Mouse (Mus musculus): Measurements from ENCODE around the gene Kdr. TPM values are rescaled to one million over a fixed set of nuclear protein-coding genes. Genes with fewer than 3 reads are reported as not detected.

Gene Kdr
- total and polyA plus RNA-seq, 2 experiments from 2014 or later: 12.6 to 23.4 TPM

GRCm38 (mm10) chr5:75961741-75962469, 16.4 kb downstream of the Kdr start:
- no peaks in the 10 kb centered on the region for H3K36me3 ChIP-seq (ENCODE audit: insufficient read depth)
- WGBS: 86% methylated on average over 19 of the region's 19 CpGs

GRCm38 (mm10) chr5:75959809-75960208, 18.4 kb downstream of the Kdr start:
- no peak for DNase-seq
- TF ChIP-seq CTCF (IDR thresholded peaks at IDR 0.05; ENCODE audit: low read depth): no peak
- H3K27ac ChIP-seq (ENCODE audit: low read depth, low read length): no peak overlapping the region
- no peak overlapping the region for H3K4me3 ChIP-seq (ENCODE audit: low read depth, low read length)
- WGBS: 88% methylated on average over 3 of the region's 3 CpGs
- no peaks in the 10 kb centered on the region for H3K4me1 ChIP-seq (ENCODE audit: insufficient read depth)
- no peaks in the 10 kb centered on the region for H3K9me3 ChIP-seq (ENCODE audit: low read length)
- no peak overlapping the region for H3K9ac ChIP-seq
- no peaks in the 10 kb centered on the region for H3K36me3 ChIP-seq (ENCODE audit: insufficient read depth)
- H3K27me3 ChIP-seq (ENCODE audit: insufficient read depth, low read length): no peaks in the 10 kb centered on the region
- no peak overlapping the region for H3K4me2 ChIP-seq (ENCODE audit: low read depth)
- no peak for ATAC-seq

More at GRCm38 (mm10) chr5:75961741-75962469, 16.4 kb downstream of the Kdr start:
- Histone ChIP-seq H3K27me3 (ENCODE audit: insufficient read depth, low read length) (no peaks in the 10 kb centered on the region), H3K9ac (no peak overlapping the region), H3K4me1 (ENCODE audit: insufficient read depth) (no peaks in the 10 kb centered on the region), H3K27ac (ENCODE audit: low read depth, low read length) (no peak overlapping the region), H3K4me2 (ENCODE audit: low read depth) (no peak overlapping the region), H3K4me3 (ENCODE audit: low read depth, low read length) (no peak overlapping the region), H3K9me3 (ENCODE audit: low read length) (no peaks in the 10 kb centered on the region)
- ATAC-seq (no peak), DNase-seq (no peak)
- no peak for TF ChIP-seq CTCF (IDR thresholded peaks at IDR 0.05; ENCODE audit: low read depth)

DNA sequence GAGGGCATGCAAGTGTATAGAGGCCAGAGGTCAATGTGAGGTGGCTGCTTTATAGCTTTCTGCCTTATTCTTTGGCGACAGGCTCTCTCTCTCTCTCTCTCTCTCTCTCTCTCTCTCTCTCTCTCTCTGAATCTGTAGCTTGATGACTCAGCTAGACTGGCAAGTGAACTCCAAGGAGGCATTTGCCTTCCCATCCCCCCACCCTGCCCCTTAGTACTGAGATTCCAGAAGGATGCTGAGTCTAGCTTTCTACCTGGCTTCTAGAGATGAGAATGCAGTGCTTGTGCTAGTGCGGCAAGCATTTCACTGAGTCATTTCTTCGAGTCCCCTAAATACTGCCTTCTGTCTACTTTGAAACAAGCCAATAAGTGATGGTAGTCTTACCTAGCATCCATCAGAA, 21.7 kb downstream of the Kdr start:
- ATAC-seq (no peak), DNase-seq (no peak)
- Histone ChIP-seq H3K9me3 (ENCODE audit: low read length) (no peaks in the 10 kb centered on the region), H3K4me2 (ENCODE audit: low read depth) (no peak overlapping the region), H3K36me3 (ENCODE audit: insufficient read depth) (no peaks in the 10 kb centered on the region), H3K4me1 (ENCODE audit: insufficient read depth) (no peaks in the 10 kb centered on the region), H3K27me3 (ENCODE audit: insufficient read depth, low read length) (no peaks in the 10 kb centered on the region), H3K9ac (no peak overlapping the region), H3K4me3 (ENCODE audit: low read depth, low read length) (no peak overlapping the region), H3K27ac (ENCODE audit: low read depth, low read length) (no peak overlapping the region)
- WGBS: 81% methylated on average over 3 of the region's 3 CpGs
- TF ChIP-seq CTCF (IDR thresholded peaks at IDR 0.05; ENCODE audit: low read depth): no peak

GRCm38 (mm10) chr5:75955876-75956275, 22.4 kb downstream of the Kdr start:
- no peaks in the 10 kb centered on the region for H3K27me3 ChIP-seq (ENCODE audit: insufficient read depth, low read length)
- no peaks in the 10 kb centered on the region for H3K4me1 ChIP-seq (ENCODE audit: insufficient read depth)
- H3K4me2 ChIP-seq (ENCODE audit: low read depth): no peak overlapping the region
- no peak overlapping the region for H3K27ac ChIP-seq (ENCODE audit: low read depth, low read length)
- H3K4me3 ChIP-seq (ENCODE audit: low read depth, low read length): no peak overlapping the region
- TF ChIP-seq CTCF (IDR thresholded peaks at IDR 0.05; ENCODE audit: low read depth): no peak
- WGBS: 93% methylated on average over 9 of the region's 9 CpGs
- H3K9ac ChIP-seq: no peak overlapping the region
- ATAC-seq: no peak
- no peaks in the 10 kb centered on the region for H3K36me3 ChIP-seq (ENCODE audit: insufficient read depth)
- H3K9me3 ChIP-seq (ENCODE audit: low read length): no peaks in the 10 kb centered on the region
- DNase-seq: no peak

DNA sequence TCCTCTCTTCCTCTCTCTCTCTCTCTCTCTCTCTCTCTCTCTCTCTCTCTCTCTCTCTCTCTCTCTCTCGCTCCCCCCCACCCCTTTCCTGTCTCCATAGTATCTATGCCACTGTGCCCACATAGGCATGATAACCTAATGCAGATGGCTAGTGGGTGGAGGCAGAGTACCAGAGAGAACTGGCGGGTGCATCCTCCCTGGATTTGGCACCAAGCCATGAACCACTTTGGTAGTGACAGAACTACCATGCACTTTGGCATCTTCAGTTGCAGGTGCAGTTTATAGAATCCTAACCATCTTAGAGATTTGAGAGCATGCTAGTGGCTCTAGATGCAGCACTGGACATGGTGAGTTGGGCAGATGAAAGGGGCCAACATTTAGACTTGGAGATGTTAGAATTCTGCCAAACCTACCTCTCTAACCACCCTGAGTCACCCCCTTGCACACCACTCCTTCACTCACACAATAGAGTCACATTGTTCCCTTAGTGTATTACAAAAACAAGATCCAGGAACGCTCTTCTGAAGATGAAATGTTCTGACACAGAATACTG, 23.4 kb downstream of the Kdr start:
- TF ChIP-seq CTCF (IDR thresholded peaks at IDR 0.05; ENCODE audit: low read depth): no peak
- no peaks in the 10 kb centered on the region for H3K4me1 ChIP-seq (ENCODE audit: insufficient read depth)
- H3K9me3 ChIP-seq (ENCODE audit: low read length): no peaks in the 10 kb centered on the region
- ATAC-seq (no peak), DNase-seq (no peak)
- no peaks in the 10 kb centered on the region for H3K36me3 ChIP-seq (ENCODE audit: insufficient read depth)
- no peaks in the 10 kb centered on the region for H3K27me3 ChIP-seq (ENCODE audit: insufficient read depth, low read length)
- WGBS: 82% methylated on average over 3 of the region's 3 CpGs
- H3K27ac ChIP-seq (ENCODE audit: low read depth, low read length): no peak overlapping the region
- no peak overlapping the region for H3K4me3 ChIP-seq (ENCODE audit: low read depth, low read length)
- H3K9ac ChIP-seq: no peak overlapping the region
- no peak overlapping the region for H3K4me2 ChIP-seq (ENCODE audit: low read depth)

DNA sequence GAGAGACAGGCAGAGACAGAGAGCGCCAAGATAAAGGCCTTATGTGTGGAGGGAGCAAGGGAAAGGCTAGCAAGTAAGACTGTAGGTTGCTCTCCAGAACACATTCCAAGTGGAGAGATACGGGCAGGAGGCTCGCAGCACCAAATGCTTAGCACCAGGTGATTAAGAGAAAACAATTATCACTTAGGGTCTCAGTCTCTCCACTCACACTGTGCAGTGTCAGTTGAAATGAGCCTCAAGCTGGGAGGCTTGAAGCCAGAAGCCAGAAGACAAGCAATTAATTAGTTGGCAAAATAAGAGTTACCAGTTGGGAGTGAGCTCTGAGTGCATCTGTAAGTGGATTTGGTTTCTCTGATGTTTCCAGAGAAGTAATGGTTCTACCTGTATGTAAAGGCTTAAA, 24.0 kb downstream of the Kdr start:
- no peak for TF ChIP-seq CTCF (IDR thresholded peaks at IDR 0.05; ENCODE audit: low read depth)
- Histone ChIP-seq H3K36me3 (ENCODE audit: insufficient read depth) (no peaks in the 10 kb centered on the region), H3K9ac (no peak overlapping the region), H3K9me3 (ENCODE audit: low read length) (no peaks in the 10 kb centered on the region), H3K4me1 (ENCODE audit: insufficient read depth) (no peaks in the 10 kb centered on the region), H3K27me3 (ENCODE audit: insufficient read depth, low read length) (no peaks in the 10 kb centered on the region), H3K4me2 (ENCODE audit: low read depth) (no peak overlapping the region), H3K27ac (ENCODE audit: low read depth, low read length) (no peak overlapping the region), H3K4me3 (ENCODE audit: low read depth, low read length) (no peak overlapping the region)
- WGBS: 47% methylated on average over 3 of the region's 3 CpGs
- no peak for ATAC-seq
- DNase-seq: no peak

DNA sequence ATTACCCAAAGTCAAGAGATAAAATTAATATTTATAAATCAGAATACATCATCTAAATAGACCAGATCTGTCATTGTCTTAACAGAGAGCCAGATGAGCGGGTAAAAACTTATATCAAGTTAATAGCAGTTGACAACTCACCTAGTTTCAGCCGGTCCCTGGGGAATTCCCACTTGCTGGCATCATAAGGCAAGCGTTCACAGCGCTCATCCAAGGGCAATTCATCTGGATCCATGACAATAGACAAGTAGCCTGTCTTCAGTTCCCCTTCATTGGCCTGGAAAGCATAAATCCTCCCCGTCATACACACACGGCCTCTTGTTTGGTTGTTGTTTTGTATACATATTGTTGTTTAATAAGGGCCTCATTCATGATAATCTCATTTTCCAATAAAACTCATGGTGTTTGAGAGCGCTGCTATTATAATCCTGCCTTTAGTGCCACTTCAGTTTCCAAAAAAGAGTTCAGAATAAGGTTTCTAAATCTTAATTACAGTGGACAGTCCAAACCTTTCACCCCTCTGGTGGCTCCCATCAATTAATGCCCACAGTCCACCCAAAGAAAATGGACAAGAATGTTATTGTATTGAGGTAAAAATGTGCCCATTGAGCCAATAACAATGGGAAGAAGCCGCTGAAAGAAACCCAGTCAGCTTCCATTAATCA, 26.0 kb downstream of the Kdr start:
- Histone ChIP-seq H3K36me3 (ENCODE audit: insufficient read depth) (no peaks in the 10 kb centered on the region), H3K4me1 (ENCODE audit: insufficient read depth) (no peaks in the 10 kb centered on the region), H3K9me3 (ENCODE audit: low read length) (no peaks in the 10 kb centered on the region), H3K9ac (no peak overlapping the region), H3K27me3 (ENCODE audit: insufficient read depth, low read length) (no peaks in the 10 kb centered on the region), H3K27ac (ENCODE audit: low read depth, low read length) (no peak overlapping the region), H3K4me3 (ENCODE audit: low read depth, low read length) (no peak overlapping the region), H3K4me2 (ENCODE audit: low read depth) (no peak overlapping the region)
- ATAC-seq (no peak), DNase-seq (no peak)
- no peak for TF ChIP-seq CTCF (IDR thresholded peaks at IDR 0.05; ENCODE audit: low read depth)
- WGBS: 79% methylated on average over 8 of the region's 8 CpGs

All from forebrain, postnatal 0 days (tissue).